9 mouse cellular contexts compared by ENCODE assay signal in genomic region chr17:79862038-79862437, GRCm38 (mm10). TPM values are rescaled to one million over a fixed set of nuclear protein-coding genes. Genes with fewer than 3 reads are reported as not detected.
DNase-seq lines count a peak whose midpoint lies in the region; ATAC-seq and TF ChIP-seq lines count a peak whose summit lies in the region.
"Had no signal": no experiment of that assay in that cellular context is flagged by ENCODE, and none has a peak within 500 bp of the region (broad histone marks: within the 10 kb centered on the region; RNA-seq: fewer than 3 reads in every experiment).

No protein-coding gene starts in this region.

- H3K4me3 ChIP-seq in embryonic facial prominence, embryonic 14.5 days (ENCODE audit: low read depth, low read length) = no peak overlapping the region
- H3K4me3 ChIP-seq in embryonic facial prominence, embryonic 10.5 days = no peak overlapping the region
- no peak overlapping the region for H3K4me3 ChIP-seq in liver, adult 2 months (ENCODE audit: insufficient read depth, low read depth, low read length)
- H3K4me3 ChIP-seq in liver, embryonic 12.5 days = no peak overlapping the region
- H3K4me3 ChIP-seq in kidney, postnatal 0 days (replicated peaks; ENCODE audit: low read depth, low read length) = no peak overlapping the region
- H3K4me3 ChIP-seq: lung, embryonic 15.5 days had no signal

- peaks cover 65% of the 10 kb centered on the region for H3K36me3 ChIP-seq in embryonic facial prominence, embryonic 14.5 days (ENCODE audit: control insufficient read depth, insufficient read depth, low read length)
- H3K36me3 ChIP-seq in embryonic facial prominence, embryonic 10.5 days (replicated peaks) = peaks cover 80% of the 10 kb centered on the region
- peaks cover 56% of the 10 kb centered on the region for H3K36me3 ChIP-seq in liver, adult 2 months (ENCODE audit: control insufficient read depth, insufficient read depth, low read length)
- H3K36me3 ChIP-seq in liver, embryonic 12.5 days = peaks cover 86% of the 10 kb centered on the region
- peaks cover 25% of the 10 kb centered on the region for H3K36me3 ChIP-seq in kidney, postnatal 0 days (ENCODE audit: insufficient read depth, low read length)

- H3K9me3 ChIP-seq in embryonic facial prominence, embryonic 14.5 days (ENCODE audit: control insufficient read depth, low read length) = no peaks in the 10 kb centered on the region
- H3K9me3 ChIP-seq in embryonic facial prominence, embryonic 10.5 days = no peaks in the 10 kb centered on the region
- no peaks in the 10 kb centered on the region for H3K9me3 ChIP-seq in liver, embryonic 12.5 days (replicated peaks)
- no peaks in the 10 kb centered on the region for H3K9me3 ChIP-seq in kidney, postnatal 0 days (replicated peaks; ENCODE audit: low read length)
- H3K9me3 ChIP-seq: lung, embryonic 15.5 days had no signal

- no peaks in the 10 kb centered on the region for H3K4me1 ChIP-seq in embryonic facial prominence, embryonic 14.5 days (ENCODE audit: control insufficient read depth, insufficient read depth, low read length)
- H3K4me1 ChIP-seq in embryonic facial prominence, embryonic 10.5 days = no peaks in the 10 kb centered on the region
- H3K4me1 ChIP-seq in liver, adult 2 months (ENCODE audit: control insufficient read depth, insufficient read depth, low read length) = peaks cover 5% of the 10 kb centered on the region; the same call in 1 of the 2 replicates
- no peaks in the 10 kb centered on the region for H3K4me1 ChIP-seq in liver, embryonic 12.5 days
- H3K4me1 ChIP-seq in kidney, postnatal 0 days (replicated peaks; ENCODE audit: insufficient read depth, low read length) = no peaks in the 10 kb centered on the region

- no peaks in the 10 kb centered on the region for H3K27me3 ChIP-seq in embryonic facial prominence, embryonic 14.5 days (replicated peaks; ENCODE audit: control insufficient read depth, insufficient read depth, low read length)
- no peaks in the 10 kb centered on the region for H3K27me3 ChIP-seq in embryonic facial prominence, embryonic 10.5 days (replicated peaks; ENCODE audit: low read depth, poor library complexity, severe bottlenecking)
- H3K27me3 ChIP-seq in liver, adult 2 months (ENCODE audit: control insufficient read depth, insufficient read depth, low read length) = no peaks in the 10 kb centered on the region
- no peaks in the 10 kb centered on the region for H3K27me3 ChIP-seq in liver, embryonic 12.5 days (replicated peaks)
- no peaks in the 10 kb centered on the region for H3K27me3 ChIP-seq in kidney, postnatal 0 days (ENCODE audit: insufficient read depth, low read length)
- H3K27me3 ChIP-seq: lung, embryonic 15.5 days had no signal

- peak; percentile 20 for DNase-seq in embryonic facial prominence, embryonic 14.5 days (ENCODE audit: low spot score)
- no peak for DNase-seq in embryonic facial prominence, embryonic 10.5 days (ENCODE audit: low spot score)
- DNase-seq in liver, adult 2 months (ENCODE audit: extremely low read depth, low read depth, low spot score) = peak; percentile 71
- DNase-seq in adrenal gland, postnatal 14 days = peak; percentile 68
- peak; percentile 69 for DNase-seq in kidney, postnatal 0 days (ENCODE audit: low spot score)
- no peak for DNase-seq in spleen, postnatal 10 days (ENCODE audit: low spot score in 2 of 2)
- DNase-seq in right cerebral cortex, adult 18-20 months = no peak

- no peak overlapping the region for H3K4me2 ChIP-seq in embryonic facial prominence, embryonic 14.5 days (ENCODE audit: low read depth, low read length)
- H3K4me2 ChIP-seq in liver, embryonic 12.5 days = no peak overlapping the region
- H3K4me2 ChIP-seq in kidney, postnatal 0 days (ENCODE audit: low read length) = no peak overlapping the region
- H3K4me2 ChIP-seq: lung, embryonic 15.5 days had no signal

- H3K27ac ChIP-seq in embryonic facial prominence, embryonic 14.5 days (replicated peaks; ENCODE audit: low read depth, low read length) = no peak overlapping the region
- H3K27ac ChIP-seq in embryonic facial prominence, embryonic 10.5 days (replicated peaks) = no peak overlapping the region
- H3K27ac ChIP-seq in liver, adult 2 months (replicated peaks; ENCODE audit: insufficient read depth, low read depth, low read length) = no peak overlapping the region
- no peak overlapping the region for H3K27ac ChIP-seq in liver, embryonic 12.5 days
- H3K27ac ChIP-seq in kidney, postnatal 0 days = no peak overlapping the region
- H3K27ac ChIP-seq: lung, embryonic 15.5 days had no signal

- TF ChIP-seq POLR2A in liver, adult 2 months (IDR thresholded peaks at IDR 0.05; ENCODE audit: extremely low read depth, insufficient read depth, low read length) = no peak

- H3K79me2 ChIP-seq in liver, adult 2 months (ENCODE audit: control insufficient read depth, insufficient read depth, low read length) = no peaks in the 10 kb centered on the region; the same call in 1 of the 2 replicates

- WGBS in embryonic facial prominence, embryonic 14.5 days = 71% methylated on average over 1 of the region's 1 CpGs
- WGBS in embryonic facial prominence, embryonic 10.5 days = 77% methylated on average over 1 of the region's 1 CpGs
- WGBS in liver, adult 2 months = 23% methylated on average over 1 of the region's 1 CpGs
- WGBS in liver, embryonic 12.5 days (ENCODE audit: insufficient replicate concordance) = 68% methylated on average over 1 of the region's 1 CpGs
- 81% methylated on average over 1 of the region's 1 CpGs for WGBS in kidney, postnatal 0 days

- ATAC-seq in embryonic facial prominence, embryonic 14.5 days (ENCODE audit: low read depth) = peak; percentile 57; the same call in 1 of the 2 replicates
- no peak for ATAC-seq in liver, embryonic 12.5 days
- ATAC-seq in kidney, postnatal 0 days (replicated peaks; ENCODE audit: low FRiP score, low read depth) = no peak

- H3K9ac ChIP-seq in embryonic facial prominence, embryonic 14.5 days (ENCODE audit: low read depth, low read length) = no peak overlapping the region
- no peak overlapping the region for H3K9ac ChIP-seq in liver, adult 2 months (ENCODE audit: low read depth, low read length)
- no peak overlapping the region for H3K9ac ChIP-seq in liver, embryonic 12.5 days
- H3K9ac ChIP-seq in kidney, postnatal 0 days (ENCODE audit: low read depth, low read length) = no peak overlapping the region
- H3K9ac ChIP-seq: lung, embryonic 15.5 days had no signal

- no peak for TF ChIP-seq CTCF in liver, adult 2 months (IDR thresholded peaks at IDR 0.05; ENCODE audit: low read depth, low read length)
- peak; percentile 68 for TF ChIP-seq CTCF in kidney, postnatal 0 days (IDR thresholded peaks at IDR 0.05; ENCODE audit: low read depth)

RNA-seq across cellular contexts. Expression of gene Atl2, which starts 33.9 kb away (rescaled TPM):
- polyA plus RNA-seq in embryonic facial prominence, embryonic 14.5 days (2014; fragmentation: Nextera tagmentation; extraction: Ambion mirVana) = 29.7 and 31.7 TPM in 2 replicates
- polyA plus RNA-seq in embryonic facial prominence, embryonic 10.5 days (2016; fragmentation: Nextera tagmentation; extraction: Ambion mirVana) = 37.5 and 38.1 TPM in 2 replicates
- 64.2 and 77.9 TPM in 2 replicates for total RNA-seq in liver, adult 2 months (2014; rRNA removed)
- polyA plus RNA-seq in liver, adult 2 months (2012; rRNA removed) = 25.8 and 28.2 TPM in 2 replicates
- polyA plus RNA-seq in liver, embryonic 12.5 days (2016; fragmentation: Nextera tagmentation; extraction: Ambion mirVana) = 42.0 and 42.1 TPM in 2 replicates
- total RNA-seq in adrenal gland, postnatal 14 days (2021) = 85.4 and 102 TPM in 2 replicates
- polyA plus RNA-seq in kidney, postnatal 0 days (2015; fragmentation: Nextera tagmentation; extraction: Ambion mirVana) = 28.2 and 30.7 TPM in 2 replicates

Comparison
In these comparisons a context has a peak if more than half of its experiments do, and no peak if none do; other contexts are left out.
1. DNase-seq: peak in embryonic facial prominence, embryonic 14.5 days (single experiment), liver, adult 2 months (single experiment), adrenal gland, postnatal 14 days (single experiment) and kidney, postnatal 0 days (single experiment); none in embryonic facial prominence, embryonic 10.5 days (single experiment), spleen, postnatal 10 days (0 of 2) and right cerebral cortex, adult 18-20 months (single experiment).